Mouse (Mus musculus): ENCODE measurements around the gene Crip3. TPM values are rescaled to one million over a fixed set of nuclear protein-coding genes. Genes with fewer than 3 reads are reported as not detected.

Gene Crip3
- polyA plus RNA-seq (2015; fragmentation: Nextera tagmentation; extraction: Ambion mirVana) = 0.96 and 2.6 TPM in 2 replicates

DNA sequence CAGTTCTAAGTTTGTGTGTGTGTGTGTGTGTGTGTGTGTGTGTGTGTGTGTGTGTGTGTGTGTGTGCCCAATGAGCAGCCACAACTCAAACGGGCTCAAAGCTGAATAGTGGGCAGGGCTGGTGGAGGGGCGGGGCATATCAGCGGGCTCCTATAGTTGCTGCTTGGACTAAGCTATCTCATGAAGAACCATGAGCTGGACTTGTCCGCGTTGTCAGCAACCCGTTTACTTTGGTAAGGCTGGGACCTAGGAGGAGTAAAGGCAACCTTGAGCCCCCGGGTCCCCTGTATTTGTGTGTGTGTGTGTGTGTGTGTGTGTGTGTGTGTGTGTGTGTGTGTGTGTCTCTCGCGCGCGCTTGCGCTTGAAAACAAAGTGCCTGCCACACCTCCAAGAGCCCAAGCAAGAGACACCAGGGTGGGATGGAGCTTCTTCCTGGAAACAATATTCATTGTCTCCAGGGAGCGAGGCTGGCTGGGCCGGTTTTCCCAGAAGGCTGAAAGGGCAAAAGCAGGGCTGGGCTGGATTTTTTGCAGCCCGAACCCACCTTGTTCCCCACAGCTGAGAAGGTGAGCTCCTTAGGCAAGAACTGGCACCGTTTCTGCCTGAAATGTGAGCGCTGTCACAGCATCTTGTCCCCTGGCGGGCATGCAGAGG is at the start of gene Crip3:
Gene Crip3 (plus strand): TSS at position 166 of the 654 bp plus-strand sequence.

GRCm38 (mm10) chr17:46383294-46384060 is 45.2 kb upstream of the Crip3 start, which contains the start of gene Zfp318:
Zfp318 (plus strand) TSS chr17:46383731.

DNA sequence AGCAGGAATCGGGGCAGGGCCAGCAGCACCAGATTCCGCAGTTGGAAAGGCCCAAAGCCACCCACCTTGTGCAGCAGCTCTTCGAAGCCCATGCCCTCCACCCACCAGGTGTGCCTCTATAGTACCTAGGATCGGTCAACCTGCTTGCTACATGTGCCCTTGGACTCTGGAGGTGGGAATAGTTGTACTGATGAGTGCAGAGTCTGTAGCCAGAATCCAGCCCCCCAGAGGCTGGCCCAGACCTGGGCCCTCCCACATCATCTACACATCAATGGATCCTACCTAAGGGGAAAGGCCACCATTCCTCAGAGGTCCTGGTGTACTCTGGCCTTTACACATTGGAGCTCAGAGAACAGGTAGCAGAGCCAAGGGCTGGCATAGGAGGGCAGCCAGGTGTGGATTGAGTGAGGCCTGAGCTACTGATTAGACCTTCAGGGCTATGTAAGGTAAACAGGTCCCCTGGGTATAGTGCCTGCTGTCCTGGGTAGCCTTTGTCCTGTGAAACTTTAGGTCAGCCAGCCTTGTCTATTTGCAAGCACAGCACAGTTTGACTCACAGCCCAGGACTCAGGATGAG is 9.7 kb downstream of the Crip3 start, which contains the start of gene Slc22a7:
Gene Slc22a7 (minus strand): TSS at position 160 of the 576 bp plus-strand sequence.

Other genes with a start within 250 kb of the Crip3 start
- gene Polh, start 226.3 kb upstream of the Crip3 start, polyA plus RNA-seq (2015; fragmentation: Nextera tagmentation; extraction: Ambion mirVana) = 9.0 and 9.6 TPM in 2 replicates
- gene Xpo5, start 226.1 kb upstream of the Crip3 start, polyA plus RNA-seq (2015; fragmentation: Nextera tagmentation; extraction: Ambion mirVana) = 10.1 and 10.3 TPM in 2 replicates
- 31.5 and 31.7 TPM in 2 replicates for gene Polr1c, start 180.9 kb upstream of the Crip3 start, polyA plus RNA-seq (2015; fragmentation: Nextera tagmentation; extraction: Ambion mirVana)
- gene Yipf3, start 180.8 kb upstream of the Crip3 start, polyA plus RNA-seq (2015; fragmentation: Nextera tagmentation; extraction: Ambion mirVana) = 92.1 and 98.5 TPM in 2 replicates
- 0.44 and 0.71 TPM in 2 replicates for gene Lrrc73, start 175.4 kb upstream of the Crip3 start, polyA plus RNA-seq (2015; fragmentation: Nextera tagmentation; extraction: Ambion mirVana)
- gene Tjap1, start 145.9 kb upstream of the Crip3 start, polyA plus RNA-seq (2015; fragmentation: Nextera tagmentation; extraction: Ambion mirVana) = 40.6 and 41.4 TPM in 2 replicates
- 3.2 and 3.7 TPM in 2 replicates for gene Dlk2, start 131.5 kb upstream of the Crip3 start, polyA plus RNA-seq (2015; fragmentation: Nextera tagmentation; extraction: Ambion mirVana)
- 2.7 and 2.8 TPM in 2 replicates for gene Abcc10, start 100.6 kb upstream of the Crip3 start, polyA plus RNA-seq (2015; fragmentation: Nextera tagmentation; extraction: Ambion mirVana)
- gene Zfp318, start 45.2 kb upstream of the Crip3 start, polyA plus RNA-seq (2015; fragmentation: Nextera tagmentation; extraction: Ambion mirVana) = 4.8 and 5.7 TPM in 2 replicates
- gene Slc22a7, start 9.5 kb downstream of the Crip3 start, polyA plus RNA-seq (2015; fragmentation: Nextera tagmentation; extraction: Ambion mirVana) = not detected in 2 replicates
- gene Ttbk1, start 58.7 kb downstream of the Crip3 start, polyA plus RNA-seq (2015; fragmentation: Nextera tagmentation; extraction: Ambion mirVana) = 0.02 and 0.03 TPM in 2 replicates
- gene Dnph1, start 67.8 kb downstream of the Crip3 start, polyA plus RNA-seq (2015; fragmentation: Nextera tagmentation; extraction: Ambion mirVana) = 4.4 and 6.8 TPM in 2 replicates
- gene Cul9, start 117.5 kb downstream of the Crip3 start, polyA plus RNA-seq (2015; fragmentation: Nextera tagmentation; extraction: Ambion mirVana) = 3.8 and 4.6 TPM in 2 replicates
- 11.5 and 11.8 TPM in 2 replicates for gene Srf, start 127.2 kb downstream of the Crip3 start, polyA plus RNA-seq (2015; fragmentation: Nextera tagmentation; extraction: Ambion mirVana)
- 27.0 and 29.7 TPM in 2 replicates for gene Ptk7, start 200.6 kb downstream of the Crip3 start, polyA plus RNA-seq (2015; fragmentation: Nextera tagmentation; extraction: Ambion mirVana)
- 21.3 and 22.1 TPM in 2 replicates for gene Klc4, start 217.1 kb downstream of the Crip3 start, polyA plus RNA-seq (2015; fragmentation: Nextera tagmentation; extraction: Ambion mirVana)
- gene Mrpl2, start 217.3 kb downstream of the Crip3 start, polyA plus RNA-seq (2015; fragmentation: Nextera tagmentation; extraction: Ambion mirVana) = 162 and 164 TPM in 2 replicates
- 29.7 and 30.6 TPM in 2 replicates for gene Cul7, start 221.4 kb downstream of the Crip3 start, polyA plus RNA-seq (2015; fragmentation: Nextera tagmentation; extraction: Ambion mirVana)
- 31.2 and 38.9 TPM in 2 replicates for gene Rrp36, start 245.4 kb downstream of the Crip3 start, polyA plus RNA-seq (2015; fragmentation: Nextera tagmentation; extraction: Ambion mirVana)
- gene Mea1, start 249.9 kb downstream of the Crip3 start, polyA plus RNA-seq (2015; fragmentation: Nextera tagmentation; extraction: Ambion mirVana) = 77.9 and 84.1 TPM in 2 replicates

All from skeletal muscle tissue, postnatal 0 days (tissue).